Mouse (Mus musculus): ENCODE data around the gene Commd4.
A peak's percentile ranks its signal among the peaks of the same experiment; 100 is the strongest.

The Commd4 gene

DNA sequence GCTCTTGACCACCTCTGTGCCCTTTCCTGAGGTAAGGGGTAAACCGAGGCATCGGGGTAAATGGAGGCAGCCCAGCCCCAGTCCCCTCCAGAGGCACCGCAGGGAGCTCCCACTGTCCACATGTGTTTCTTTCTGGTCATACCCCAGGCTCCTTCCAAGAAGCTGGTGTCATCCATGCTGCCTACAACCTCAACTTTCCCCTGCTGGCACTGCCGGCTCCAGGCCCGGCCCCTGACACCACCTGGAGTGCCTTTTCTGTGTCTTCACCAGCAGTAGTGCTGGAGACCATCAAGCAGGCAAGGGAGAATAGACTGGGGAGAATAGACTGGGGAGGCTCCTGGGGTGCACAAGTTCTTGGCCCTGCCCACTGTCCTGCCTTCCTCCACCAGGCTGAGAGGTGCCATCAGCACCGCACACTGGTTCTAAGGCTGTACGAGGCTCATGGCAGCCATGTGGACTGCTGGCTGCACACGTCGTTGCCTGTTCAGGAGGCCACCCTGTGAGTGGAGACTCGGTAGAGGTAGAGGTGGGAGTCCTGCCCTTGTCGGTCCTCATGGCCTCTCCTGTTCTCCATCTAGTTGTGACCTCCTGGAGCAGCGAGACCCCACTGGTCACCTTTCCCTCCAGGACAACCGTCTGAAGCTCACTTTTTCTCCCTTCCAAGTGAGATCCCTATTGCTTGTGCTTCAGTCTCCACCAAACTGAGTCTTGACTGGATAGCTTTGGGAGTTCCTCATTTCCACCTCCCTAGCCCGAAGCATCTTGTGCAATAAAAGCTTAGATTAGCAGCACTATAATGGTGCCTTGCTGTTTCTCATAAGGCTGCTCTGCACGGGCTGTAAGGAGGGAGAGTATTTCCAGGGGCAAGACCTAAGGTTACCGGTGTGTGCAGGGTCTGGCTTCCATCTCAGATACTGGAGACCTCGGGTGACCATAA is 16.4 kb downstream of the Commd4 start:
- DNase-seq (ENCODE audit: low read depth in 1 of 2, low spot score in 2 of 2): no peak

DNA sequence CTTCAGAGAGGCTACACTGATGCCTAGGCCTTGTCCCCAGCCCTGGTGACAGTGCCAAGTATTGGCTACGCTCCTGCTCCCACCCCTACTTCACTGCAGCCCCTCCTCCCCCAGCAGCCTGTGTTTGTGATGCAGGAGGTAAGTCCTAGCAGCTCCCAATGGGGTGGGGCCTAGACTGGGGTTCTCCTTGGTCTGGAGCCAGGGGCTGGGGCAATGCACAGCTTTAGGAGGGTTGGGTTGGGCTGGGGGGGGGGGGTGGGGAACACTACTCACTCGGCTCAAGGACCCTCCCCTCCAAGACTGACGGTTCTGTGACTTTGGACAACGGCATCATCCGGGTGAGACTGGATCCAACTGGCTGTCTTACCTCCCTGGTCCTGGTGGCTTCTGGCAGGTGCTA is 18.6 kb downstream of the Commd4 start:
- no peak for DNase-seq (ENCODE audit: low read depth in 1 of 2, low spot score in 2 of 2)

DNA sequence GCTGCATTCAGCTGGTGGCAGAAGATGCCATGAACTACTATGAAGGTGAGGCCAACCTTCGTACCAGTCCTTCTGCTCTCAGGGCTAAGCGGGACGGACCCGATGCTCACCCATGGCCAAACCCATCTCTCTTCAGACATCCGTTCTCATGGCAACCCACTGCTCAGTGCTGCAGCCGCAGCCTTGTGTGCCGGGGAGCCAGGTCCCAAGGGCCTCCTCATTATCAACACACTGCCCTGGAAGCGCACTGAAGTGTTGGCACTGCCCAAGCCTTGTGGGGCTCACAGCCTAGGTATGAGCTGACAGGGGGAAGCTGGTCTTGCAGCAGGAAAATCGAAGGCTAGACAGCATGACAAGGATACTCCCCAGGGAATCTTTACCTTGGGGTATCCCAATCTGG is 19.0 kb downstream of the Commd4 start:
- DNase-seq (ENCODE audit: low read depth in 1 of 2, low spot score in 2 of 2): no peak

DNA sequence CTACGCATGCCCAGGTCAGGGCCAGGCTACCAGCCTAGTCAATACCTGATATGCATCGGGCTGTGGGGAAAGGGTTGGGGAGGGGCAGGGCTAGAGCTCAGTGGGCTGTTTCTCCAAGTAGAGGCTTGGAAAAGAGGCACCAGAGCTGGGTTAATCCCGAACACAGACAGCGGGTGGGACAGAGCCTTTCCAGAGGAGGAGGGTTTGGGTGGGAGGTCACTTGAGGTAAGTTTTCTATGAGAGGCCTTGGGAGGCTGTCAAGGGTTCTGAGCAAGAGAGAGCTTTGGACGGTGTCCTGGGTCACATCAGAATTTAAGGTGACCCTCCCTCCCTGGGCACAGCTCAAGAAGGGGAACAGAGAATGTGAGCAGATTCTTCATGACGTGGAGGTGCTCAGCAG is 19.6 kb downstream of the Commd4 start:
- no peak for DNase-seq (ENCODE audit: low read depth in 1 of 2, low spot score in 2 of 2)

DNA sequence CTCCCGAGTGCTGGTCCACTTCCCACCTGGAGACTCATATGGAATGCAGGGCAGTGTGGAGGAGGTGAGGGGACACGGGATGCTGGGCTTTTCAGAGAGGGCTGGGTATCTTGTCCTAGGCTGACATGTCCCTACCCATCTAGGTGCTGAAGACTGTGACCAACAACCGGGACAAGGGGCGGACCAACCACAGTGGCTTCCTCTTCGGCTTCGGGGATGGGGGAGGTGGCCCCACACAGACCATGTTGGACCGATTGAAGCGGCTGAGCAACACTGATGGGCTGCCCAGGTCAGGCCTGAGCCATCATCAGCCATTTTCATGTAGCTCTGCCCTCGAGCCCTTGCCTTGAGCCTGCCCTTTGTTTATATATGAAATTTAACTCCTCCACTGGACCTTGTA is 20.4 kb downstream of the Commd4 start:
- no peak for DNase-seq (ENCODE audit: low read depth in 1 of 2, low spot score in 2 of 2)

DNA sequence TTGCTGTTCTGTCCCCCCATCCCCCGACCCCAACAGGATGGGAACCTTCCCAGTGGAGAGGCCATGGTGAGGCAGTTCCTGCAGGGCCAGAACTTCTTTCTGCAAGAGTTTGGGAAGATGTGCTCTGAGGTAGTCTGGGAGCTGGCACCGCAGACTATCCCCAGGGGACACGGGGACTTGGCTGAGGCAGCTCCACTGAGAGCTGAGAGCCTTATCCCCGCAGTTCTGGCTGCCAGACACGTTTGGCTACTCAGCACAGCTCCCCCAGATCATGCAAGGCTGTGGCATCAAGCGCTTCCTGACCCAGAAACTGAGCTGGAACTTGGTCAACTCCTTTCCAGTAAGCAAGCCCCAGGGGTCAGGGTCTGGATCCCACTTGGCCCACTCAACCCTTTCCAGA is 20.9 kb downstream of the Commd4 start:
- DNase-seq (ENCODE audit: low read depth in 1 of 2, low spot score in 2 of 2): no peak

DNA sequence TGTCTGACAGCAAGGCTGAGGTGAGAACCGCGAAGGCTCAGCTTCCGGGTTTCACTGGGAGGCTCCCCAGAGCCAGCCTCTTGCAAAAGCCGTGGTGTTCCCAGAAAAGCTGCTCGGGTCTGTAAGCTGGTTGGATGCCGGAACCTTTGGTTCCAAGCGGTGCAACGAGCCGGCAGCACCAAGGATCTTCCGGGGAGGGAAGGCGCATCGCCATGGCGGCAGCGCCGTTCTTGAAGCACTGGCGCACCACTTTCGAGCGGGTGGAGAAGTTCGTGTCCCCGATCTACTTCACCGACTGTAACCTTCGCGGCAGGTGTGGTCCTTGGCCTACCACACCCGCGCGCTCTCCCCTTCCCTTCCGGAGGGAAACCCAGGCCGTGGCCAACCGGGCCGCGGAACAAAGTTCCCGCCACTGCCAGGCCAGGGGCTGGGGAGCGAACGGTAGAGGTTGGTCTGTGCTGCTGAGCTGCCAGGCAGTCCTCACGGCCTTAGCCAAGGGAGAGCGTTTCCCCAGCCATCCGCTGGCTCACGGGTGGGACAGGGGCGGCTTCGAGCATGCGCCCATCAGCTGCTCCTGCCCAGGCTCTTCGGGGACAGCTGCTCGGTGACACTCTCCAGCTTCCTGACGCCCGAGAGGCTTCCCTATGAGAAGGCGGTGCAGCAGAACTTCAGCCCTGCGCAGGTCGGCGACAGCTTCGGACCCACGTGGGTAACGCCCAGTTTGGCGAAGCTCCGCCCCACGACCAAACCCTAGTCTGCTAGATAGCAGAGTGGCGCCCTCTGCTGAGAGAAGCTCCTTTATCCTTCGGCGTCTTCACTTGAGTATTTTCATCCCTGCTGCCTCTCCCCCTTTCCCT is 27.3 kb downstream of the Commd4 start, which contains the start of gene Man2c1:
Gene Man2c1, plus strand, starts transcription at position 114 of the 857 bp plus-strand sequence.
- DNase-seq (ENCODE audit: low read depth in 1 of 2, low spot score in 2 of 2): peak; percentile 86 to 89

DNA sequence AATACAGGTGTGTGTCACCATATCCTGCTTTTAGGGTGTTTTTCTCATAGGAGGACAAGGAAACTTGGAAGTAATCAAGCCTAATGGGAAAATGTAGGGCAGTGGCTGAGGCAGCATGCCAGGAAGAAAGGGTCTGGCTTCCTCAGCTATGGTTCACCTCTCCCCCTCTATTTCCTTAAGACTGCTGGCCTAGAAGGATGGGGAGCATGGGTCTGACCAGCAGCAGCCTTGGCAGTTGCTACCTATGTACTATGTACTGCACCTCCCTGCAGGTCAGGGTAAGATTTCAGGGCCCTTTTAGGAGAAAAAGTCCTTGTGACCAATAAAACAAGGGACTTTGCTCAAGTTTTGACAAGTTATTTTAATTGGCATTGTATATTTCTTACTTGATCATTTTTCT is 28.5 kb downstream of the Commd4 start:
- DNase-seq (ENCODE audit: low read depth in 1 of 2, low spot score in 2 of 2): no peak

DNA sequence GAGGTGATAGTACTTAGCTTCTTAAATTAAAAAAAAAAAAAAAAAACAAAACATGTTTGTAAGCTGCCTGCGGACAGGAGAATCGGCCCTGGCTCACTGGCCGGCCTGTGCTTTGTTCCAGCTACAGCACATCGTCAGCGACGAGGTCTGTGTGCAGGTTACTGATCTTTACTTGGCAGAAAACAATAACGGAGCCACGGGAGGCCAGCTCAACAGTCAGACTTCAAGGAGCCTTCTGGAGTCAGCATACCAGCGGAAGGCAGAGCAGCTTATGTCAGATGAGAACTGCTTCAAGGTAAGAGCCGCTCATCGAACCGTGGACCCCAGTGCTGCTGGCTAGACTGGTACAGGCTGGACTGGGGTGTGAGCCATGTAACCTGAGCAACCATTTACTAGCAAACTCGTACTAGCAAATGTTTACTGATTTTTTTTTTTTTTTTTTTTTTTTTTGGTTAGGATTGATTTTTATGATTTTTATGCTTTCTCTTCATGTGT is 40.8 kb downstream of the Commd4 start:
- DNase-seq (ENCODE audit: low read depth in 1 of 2, low spot score in 2 of 2): no peak

Measured in monocyte, adult 2 months (primary cell).